Mouse (Mus musculus): ENCODE measurements around the gene Fxr1.
"Not testable (repeated sequence)": the region's sequence is repeated elsewhere in the genome, so short reads cannot be mapped to it uniquely, and the experiment has no call there.

The Fxr1 gene

DNA sequence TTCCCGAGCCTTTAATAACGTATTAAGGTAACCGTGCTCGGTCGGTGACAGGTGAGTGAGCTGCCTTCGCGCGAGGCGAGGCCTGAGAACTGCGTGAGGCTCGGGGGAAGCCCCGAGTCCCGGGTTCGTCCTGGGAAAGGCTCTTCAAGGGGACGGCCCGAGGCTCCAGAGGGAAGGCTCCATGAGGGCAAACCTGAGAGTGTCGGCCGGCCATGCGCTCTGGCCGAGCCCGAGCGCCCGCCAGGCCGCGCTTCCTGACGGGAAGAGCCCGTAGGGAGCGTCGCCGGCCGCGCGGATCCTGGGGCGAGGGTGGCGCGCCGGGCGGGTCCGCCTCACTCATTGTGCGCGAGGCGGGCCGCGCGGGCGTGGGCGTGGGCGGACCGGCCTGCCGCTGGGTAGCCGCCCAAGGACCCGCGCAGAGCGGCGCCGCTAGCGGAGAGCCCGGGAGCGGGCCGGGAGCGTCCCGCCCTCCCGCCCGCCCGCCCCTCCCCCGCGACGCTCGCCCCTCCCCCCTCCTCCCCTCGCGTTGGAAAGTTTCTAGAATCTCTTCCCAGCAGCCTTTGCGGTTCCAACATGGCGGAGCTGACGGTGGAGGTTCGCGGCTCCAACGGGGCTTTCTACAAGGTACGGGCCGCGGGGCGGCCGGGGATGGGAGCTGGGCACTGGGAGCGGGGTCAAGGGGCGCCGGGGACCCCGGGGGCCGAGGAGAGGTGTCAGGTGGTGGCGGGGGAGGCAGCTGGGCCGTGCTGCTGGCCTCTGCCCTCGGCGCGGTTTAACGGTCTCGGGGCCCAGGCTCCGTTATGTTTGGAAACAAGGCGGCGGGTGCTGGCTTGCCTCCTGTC is at the start of gene Fxr1:
Fxr1 (plus strand) TSS at position 404 of the 842 bp plus-strand sequence.
- DNase-seq (ENCODE audit: low spot score): peak; percentile 76

DNA sequence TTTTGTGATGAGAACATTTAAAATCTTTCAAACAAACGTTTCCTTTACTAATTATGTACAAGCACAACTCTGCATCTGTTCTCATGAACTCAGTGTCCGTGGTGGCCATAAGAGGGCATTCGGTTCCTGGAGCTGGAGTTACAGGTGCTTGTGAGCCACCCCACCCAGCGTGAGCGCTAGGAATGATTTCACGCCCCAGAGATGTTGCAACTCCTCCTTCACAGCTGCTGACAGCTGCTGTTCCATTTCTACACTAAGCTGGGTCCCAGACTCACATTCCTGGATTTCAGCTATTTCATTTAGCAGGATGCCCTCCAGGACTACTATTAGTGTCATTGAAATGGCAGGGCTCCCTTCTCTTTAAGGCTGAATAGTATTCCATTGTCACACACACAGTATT is 40.3 kb upstream of the Fxr1 start:
- no peak for DNase-seq (ENCODE audit: low spot score)

DNA sequence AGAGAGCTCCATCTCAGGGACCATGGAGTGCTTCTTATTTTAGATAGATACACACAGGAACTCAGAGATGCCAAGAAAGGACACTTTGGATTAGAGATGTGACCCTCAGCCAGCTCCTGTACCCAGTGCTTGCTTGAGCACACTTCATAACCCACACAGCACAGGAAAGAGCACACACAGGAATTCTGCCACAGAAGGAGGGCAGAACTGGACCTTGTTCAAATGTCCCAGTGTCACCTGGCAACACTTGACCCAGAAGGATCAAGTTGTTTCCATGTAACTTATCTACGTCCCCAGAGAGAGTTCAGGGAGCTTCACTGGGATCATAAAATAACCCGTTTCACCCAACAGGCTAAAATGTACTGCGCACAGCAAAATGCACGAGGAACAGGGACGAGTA is 37.0 kb upstream of the Fxr1 start:
- DNase-seq (ENCODE audit: low spot score): no peak

DNA sequence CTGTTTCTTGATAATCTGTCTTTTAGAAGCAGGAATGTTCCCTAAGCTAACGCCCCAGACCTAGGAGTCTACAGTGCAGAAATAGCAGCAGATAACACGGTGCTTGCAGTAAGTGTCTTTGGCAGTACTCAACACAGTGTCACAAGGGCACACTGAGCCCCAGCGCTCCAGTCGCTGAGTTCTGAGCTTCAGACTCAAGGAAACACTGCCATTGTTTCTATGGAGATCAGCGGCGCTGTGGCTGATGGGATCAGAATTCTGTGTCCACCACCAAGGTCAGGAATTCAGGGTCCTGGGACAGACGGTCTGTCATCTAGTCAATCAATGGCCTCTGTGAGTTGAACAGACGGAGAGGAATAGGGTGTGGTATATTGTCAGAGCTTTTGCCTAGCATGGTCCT is 30.4 kb upstream of the Fxr1 start:
- DNase-seq (ENCODE audit: low spot score): no peak

DNA sequence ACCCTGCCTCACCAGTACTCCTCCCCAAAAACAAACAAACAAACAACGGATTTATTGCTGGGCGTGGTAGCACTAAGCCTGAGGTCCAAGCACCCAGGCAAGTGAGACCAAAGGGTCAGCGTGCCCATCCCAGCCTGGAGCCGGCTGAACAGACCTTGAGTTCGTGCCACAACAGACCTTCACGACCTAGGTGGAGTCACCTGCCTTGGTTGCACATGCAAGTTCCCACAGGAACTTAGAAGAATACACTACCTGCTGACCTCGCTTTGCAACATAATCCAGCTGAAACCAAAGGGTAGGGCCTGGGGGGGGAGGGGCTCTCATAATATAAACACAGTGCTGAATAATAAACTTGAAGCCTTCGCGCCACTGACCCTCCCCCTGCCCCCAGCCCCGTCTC is 29.3 kb upstream of the Fxr1 start:
- DNase-seq (ENCODE audit: low spot score): no peak

DNA sequence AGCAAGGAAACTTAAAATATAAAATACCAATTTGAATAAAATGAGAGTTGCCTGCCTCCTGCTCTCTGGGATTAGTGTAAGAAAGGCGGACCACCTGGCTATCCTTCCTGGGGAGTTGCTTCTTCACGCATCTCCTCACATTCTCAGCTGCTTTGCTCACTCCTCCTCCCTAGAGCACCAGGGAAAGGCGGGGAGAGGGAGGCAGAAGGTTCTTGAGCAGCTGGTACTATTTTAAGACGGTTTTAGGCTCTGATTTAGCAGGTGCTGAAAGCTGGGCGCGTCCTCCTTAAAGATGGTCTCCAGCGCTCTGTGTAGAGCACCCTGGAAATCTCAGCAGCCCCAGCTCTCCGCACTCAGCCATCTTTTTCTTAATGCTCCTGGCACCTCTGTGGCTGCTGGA is 28.8 kb upstream of the Fxr1 start:
- no peak for DNase-seq (ENCODE audit: low spot score)

DNA sequence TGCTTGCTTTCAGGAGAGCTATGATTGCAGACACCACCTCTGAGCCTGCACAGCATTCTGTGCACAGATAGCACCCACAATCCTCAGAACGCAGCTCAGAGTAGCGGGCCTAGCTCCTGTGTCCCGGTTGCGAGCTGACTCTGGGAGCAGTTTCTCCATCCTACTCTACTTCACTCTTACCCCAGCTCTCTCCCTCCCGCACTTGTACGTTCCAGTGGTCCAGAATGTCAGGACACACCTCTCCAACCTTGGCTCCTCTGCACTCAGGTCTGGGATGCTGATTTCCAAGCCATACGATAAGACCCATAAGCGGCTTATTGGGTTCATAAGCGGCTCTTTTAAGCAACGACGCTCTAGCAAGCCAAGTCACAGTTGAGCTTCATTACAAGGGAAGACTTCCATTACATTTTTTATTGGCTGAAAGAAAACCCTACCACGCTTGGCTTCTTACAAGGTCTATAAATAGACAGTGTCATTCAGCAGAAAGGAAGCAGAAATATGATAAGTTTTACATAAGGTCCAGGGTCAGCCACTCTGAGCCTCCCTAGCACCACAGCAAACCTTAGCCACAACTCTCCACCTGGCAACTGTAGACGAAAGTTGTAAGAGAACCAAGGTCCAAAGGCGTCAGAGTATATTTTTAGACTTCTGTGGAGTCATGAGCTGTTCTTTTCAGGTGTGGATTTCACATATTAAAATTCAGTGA is 26.2 kb upstream of the Fxr1 start:
- DNase-seq (ENCODE audit: low spot score): no peak

DNA sequence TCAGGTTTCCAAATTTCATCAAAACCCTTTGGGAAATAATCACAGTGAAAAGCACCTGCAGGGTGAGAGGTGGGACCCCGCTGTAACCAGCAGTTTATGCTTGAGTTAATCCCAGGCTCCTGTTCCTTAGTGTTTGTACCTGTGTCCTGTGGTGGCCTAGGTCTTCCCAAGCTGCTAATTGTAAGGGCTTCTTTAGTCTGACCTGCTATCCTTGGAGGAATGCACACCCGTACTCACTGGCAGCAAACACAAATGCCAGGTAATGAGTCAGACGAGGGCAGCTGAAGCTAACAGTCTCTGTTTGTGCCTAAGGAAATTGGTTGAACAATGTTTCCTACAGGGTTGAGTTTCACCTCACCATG is 25.6 kb upstream of the Fxr1 start:
- no peak for DNase-seq (ENCODE audit: low spot score)

DNA sequence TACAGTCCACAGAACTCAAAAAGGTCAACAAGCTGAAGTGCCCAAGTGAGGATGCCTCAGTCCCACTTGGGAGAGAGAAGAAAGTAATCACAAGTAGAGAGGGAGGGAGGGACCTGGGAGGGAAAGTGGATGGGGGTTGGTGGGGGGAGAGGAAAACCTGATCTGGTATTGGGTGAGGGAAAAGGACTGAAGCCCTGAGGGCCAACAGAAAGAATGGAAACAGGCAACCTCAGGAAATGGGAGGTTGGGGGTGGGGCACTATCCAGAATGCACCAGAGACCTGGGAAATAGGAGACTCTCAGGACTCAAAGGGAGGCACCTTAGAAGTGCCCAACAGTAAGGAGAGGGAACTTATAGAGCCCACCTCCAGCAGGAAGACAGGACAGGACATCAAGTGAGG is 18.1 kb upstream of the Fxr1 start:
- DNase-seq (ENCODE audit: low spot score): not testable (repeated sequence)

DNA sequence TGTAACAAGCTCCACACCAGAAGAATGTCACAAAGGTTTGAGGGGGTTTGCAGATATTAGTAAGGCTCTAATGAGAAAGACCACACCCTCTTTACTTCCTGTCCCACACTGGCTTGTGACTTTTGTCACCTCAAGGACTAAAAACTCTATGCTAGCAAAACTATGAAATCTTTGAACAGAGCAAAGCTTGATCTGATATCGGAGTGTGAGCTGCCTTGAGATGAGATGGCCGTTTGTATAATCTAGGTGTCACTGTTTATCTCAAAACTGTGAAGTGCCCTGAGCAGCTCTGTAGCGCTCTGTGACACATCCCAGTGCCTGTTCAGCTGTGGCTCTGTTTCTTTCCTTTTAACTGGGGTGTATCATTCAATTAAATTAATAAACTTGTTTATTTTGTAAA is 15.9 kb upstream of the Fxr1 start:
- no peak for DNase-seq (ENCODE audit: low spot score)

DNA sequence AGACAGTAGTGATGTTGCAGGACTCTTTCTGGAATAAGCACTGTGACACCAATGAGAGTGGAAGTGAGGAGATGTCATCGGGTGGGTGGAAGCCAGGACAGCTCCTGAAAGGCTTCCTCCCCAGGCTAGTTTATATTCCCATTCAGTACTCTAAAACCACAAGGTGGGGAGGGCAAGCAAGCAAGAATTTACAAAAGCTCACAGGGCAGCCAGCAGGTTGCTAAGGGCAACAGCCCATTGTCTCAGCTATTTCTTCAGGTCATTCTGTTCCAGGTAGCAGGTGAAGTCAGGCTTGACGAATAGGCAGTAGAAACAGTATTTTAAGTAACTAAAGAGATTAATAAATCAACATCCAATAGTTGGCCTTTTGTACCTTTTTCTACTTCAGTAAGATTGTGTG is 13.4 kb upstream of the Fxr1 start:
- DNase-seq (ENCODE audit: low spot score): no peak

DNA sequence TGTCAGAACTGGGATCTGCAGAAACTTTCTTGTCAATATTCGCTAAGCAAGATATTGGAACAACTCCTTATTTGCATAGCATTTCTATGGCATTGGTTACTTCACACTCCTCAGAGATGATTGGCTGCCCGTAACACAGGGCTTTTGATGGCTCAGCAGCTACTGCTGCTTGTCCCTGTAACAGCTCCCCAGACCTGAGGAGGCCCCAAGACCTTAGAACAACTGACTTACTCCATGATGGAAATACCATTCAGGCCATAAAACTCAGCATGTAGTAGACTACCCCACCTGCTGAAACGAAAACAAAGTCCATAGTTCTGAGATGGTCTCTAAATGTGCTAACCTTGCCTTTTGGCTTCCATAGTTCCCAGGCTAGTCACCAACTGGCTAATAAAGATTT is 12.9 kb upstream of the Fxr1 start:
- DNase-seq (ENCODE audit: low spot score): no peak

DNA sequence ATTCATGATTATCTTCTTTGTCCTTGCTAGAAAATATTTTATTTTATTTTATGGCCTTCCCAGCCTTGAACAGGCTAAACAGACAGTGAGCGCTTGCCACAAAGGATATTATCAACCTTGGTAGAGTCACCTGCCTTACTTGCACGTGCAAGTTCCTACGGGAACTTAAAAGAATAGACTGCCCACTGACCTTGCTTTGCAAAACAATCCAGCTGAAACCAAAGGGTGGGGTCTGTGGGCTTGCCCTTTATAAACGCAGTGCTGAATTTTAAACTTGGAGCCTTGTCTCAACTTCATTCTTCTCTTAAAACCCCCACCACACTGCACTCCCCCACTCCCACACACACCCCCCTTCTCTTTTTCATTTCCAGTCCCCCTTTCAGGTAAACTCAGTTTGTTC is 12.1 kb upstream of the Fxr1 start:
- no peak for DNase-seq (ENCODE audit: low spot score)

DNA sequence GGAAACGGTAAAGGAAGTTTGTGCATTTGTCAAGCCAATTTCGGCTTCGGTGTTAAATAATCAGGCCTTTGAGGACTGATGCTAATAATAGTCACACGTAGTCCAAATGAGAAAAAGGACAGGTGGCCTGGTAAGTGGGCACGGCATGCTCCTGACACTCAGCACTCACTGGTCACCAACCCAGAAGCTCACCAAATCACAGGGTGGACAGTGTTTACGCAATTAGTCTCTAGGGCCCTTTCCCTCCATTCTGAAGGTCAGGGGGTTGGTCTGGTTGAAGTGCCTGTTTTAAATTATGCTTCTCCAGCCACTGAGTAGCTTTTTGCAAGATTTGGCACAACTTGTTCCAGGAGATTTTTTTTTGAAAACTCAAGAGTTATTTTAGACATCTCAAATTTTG is 11.6 kb upstream of the Fxr1 start:
- DNase-seq (ENCODE audit: low spot score): no peak

DNA sequence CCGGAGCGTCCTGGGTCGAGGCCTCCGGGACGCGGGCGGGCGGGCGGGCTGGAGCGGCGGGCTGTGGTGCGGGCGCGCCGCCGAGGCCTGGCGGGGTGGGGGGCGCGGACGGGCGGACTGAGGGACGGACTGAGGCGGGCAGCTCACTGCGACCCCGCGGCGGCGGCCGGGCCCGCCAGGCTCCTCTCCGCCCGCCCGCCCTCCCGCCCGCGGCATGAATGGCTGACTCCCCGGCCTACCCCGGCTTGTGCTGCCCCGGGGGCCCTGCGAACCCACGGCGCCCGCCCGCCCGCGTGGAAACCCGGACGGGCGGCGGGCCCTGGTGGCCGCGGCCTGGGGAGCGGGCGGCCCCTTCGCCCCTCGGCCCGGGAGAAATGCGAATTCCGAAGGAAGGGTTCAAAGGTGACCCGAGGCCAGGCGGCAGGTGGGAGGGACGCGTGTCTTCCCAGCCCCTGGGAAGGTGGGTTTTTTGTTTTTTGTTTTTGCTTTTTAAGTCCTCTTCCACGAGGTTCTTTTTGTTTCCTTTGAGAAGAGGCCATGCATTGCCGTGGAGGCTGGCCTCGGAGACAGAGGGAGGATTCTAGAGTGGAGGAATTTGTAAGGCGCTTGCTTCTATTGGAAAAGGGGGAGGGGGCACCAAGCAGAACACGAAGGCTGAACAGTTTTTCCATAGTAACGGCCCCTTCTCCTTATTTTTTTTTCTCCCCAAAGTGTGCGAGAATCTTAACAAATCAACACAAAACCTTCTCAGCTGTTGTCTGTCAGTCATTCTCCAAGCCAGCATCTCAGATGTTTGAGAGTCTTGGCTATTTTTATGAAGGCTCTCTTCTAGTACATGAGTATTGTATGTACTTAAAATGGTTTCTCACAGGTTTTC is 877 bp downstream of the Fxr1 start:
- no peak for DNase-seq (ENCODE audit: low spot score)

DNA sequence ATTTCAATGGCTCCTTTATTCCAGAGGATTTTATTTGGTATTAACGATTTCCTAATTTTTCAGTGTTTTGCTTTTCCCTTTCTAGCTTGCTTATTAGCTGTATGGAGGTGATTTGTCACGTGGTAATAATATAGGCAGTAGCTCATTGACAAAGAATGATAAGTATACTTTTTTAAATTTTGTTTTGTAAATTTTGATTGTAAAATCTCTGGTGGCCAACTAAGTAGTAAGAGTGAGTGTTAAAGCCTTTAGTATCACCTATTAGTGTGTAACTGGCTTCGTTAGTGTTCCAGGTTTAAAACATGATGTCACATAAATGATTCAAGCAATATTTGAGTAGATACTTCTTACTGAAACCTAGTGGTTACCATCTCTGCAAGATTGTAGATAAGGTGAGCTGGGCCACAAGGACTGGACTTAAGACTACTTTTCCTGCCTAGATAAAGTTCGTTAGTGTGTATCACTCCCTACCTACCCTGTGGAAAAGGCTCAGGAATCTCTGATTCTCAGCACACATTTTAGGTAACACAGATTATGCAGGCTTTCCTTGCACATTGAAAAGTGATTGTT is 1.6 kb downstream of the Fxr1 start:
- no peak for DNase-seq (ENCODE audit: low spot score)

DNA sequence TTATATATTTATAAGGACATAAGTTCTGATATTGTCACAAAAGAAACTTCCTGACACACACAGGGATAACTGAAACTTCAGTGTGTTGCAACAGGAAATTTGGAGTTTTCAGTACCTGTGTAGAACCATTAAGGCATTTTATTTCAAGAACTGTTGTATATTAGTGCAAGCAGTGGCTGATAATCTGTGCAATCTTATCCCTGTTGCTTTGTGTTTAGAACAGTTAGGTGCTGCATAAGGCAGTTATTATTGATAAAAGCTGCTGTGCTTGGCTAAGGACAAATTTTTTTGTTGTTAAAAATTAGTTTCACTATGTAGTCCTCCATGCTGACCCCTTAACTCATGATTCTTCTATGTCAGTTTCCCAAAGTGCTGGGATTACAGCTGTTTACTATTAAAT is 9.2 kb downstream of the Fxr1 start:
- no peak for DNase-seq (ENCODE audit: low spot score)

DNA sequence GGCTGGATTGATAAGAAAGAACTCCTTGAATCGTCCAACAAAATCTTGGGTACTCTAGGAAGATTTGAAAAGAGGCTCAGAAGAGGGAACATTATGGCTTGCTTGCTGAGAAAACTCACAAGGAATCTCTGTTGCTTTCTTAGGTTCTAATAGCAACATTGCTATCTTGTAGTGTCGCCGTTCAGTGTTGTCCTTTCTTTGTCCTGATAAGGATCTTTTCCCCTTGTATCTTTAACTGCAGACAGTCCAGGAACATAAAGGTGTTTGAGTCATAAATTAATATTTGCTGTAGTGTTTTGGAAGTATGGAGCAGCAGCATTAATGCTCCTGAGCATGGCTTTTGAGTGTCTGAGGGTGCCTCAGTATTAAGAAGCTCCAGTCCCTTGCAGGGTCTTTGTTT is 10.9 kb downstream of the Fxr1 start:
- no peak for DNase-seq (ENCODE audit: low spot score)

DNA sequence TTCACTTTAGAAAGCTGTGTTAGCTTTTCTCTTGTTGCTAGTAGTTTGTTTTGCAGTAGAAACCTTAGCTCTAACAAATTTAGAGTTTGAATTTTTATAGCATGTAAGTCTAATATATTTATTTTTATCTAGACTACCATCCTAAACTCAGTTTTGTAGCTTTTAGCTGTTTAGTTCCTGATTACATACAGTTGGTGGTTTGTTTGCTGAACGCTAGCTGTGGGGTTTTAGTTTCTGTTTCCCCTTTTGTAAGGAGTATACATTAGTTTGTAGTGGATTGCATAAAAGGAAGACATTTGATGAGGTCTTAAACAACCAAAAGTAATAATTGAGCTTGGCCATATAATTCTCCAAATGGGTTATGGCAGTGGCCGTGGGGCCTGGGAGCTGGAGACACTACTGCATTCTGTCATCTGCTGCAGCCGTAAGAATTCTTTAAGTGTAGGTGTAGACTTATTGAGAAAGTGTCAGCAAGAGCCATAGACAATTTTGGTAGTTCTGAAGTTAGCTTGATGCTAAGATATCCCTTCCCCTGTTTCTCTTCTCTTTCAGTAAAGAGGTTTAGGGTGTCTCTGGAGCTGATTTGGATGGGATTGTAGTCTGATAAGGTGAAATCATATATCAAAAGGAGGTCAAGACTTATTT is 14.1 kb downstream of the Fxr1 start:
- no peak for DNase-seq (ENCODE audit: low spot score)

DNA sequence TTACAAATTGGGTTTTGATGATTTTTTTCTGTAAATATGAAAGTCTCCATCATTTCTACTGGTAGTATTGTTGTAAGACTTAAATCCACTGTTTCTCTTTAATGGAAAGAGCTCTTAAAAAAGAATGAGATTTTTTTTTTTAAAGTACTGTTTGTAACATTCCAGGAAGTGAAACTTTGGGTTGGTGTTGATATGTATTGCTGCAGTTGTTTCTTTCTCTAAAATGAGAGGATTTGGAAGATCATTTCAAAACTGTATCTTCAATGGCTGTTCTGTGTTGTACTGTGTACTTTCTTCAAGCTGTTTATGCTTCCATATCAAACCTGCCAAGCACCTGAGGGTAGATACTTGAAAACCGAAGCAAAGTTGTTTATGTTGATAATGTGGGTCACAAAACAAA is 15.1 kb downstream of the Fxr1 start:
- DNase-seq (ENCODE audit: low spot score): no peak

DNA sequence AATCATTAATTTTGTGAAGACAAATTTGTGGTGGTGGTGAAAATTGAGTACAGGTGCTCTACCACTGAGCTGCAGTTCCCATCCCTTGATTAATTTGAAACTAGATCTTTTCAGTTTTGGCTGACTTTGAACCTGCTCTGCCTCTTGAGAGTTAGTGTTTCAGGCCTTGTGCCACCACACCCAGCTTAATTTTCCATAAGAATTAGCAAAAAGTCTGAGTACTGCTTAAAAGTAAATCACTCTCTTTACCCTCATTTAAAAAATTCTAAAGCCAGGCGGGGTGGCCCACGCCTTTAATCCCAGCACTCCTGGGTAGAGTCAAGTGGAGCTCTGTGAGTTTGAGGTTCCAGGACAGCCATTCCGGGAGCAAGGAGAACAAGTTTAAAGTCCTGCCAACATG is 16.0 kb downstream of the Fxr1 start:
- no peak for DNase-seq (ENCODE audit: low spot score)

DNA sequence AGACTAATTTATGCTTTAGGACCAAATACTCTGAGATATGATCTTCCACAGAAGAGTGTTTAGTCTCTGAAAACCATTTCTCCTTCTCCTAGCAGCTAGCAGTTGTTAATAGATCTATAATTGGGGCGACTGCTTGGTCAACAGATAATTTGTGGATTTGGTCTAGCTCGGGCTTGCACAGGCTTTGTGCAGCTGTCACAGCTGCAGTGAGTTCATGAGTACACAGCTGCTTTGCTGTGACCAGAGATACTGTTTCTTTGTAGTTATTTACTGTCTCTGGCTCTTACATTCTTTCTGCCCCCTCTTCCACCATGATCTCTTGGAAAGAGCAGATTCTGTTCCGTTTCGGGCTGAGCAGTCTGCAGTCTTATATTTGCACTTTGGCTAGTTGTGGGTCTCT is 22.2 kb downstream of the Fxr1 start:
- no peak for DNase-seq (ENCODE audit: low spot score)
